Mouse (Mus musculus) ES-E14 (cell line): Measurements from ENCODE around the gene Trpv4. TPM values are rescaled to one million over a fixed set of nuclear protein-coding genes. Genes with fewer than 3 reads are reported as not detected.

Source experiments
- DNase-seq: peaks from one replicate; pipeline ENCODE4 v3.0.0-alpha.2; 2013; ENCODE audit warnings: low read depth, low spot score
- H3K27ac ChIP-seq: 2 replicates; pipeline ENCODE4 v1.5.1; 2012; ENCODE audit warnings: low read depth, mild to moderate bottlenecking, low read length, moderate library complexity, mixed read lengths; ENCODE audit not compliant: poor library complexity, insufficient read depth, severe bottlenecking
- H3K36me3 ChIP-seq: 2 replicates; pipeline ENCODE4 v1.6.1; 2012; ENCODE audit warnings: mild to moderate bottlenecking, low read length, moderate library complexity, mixed read lengths; ENCODE audit not compliant: control insufficient read depth, poor library complexity, insufficient read depth, severe bottlenecking
- H3K4me1 ChIP-seq, 2 experiments: fragments of 150-350 bp in 1 of 2; sonication (generic) in 1 of 2; 2 replicates each; pipeline ENCODE4 v1.6.1; 2012; ENCODE audit warnings: low read length in 2 of 2, mild to moderate bottlenecking in 1 of 2, mixed read lengths in 1 of 2; ENCODE audit not compliant: control insufficient read depth in 2 of 2, insufficient read depth in 2 of 2, poor library complexity in 1 of 2
- H3K4me3 ChIP-seq, 2 experiments: fragments of 150-350 bp in 1 of 2; sonication (generic) in 1 of 2; 2 replicates each; pipeline ENCODE4 v1.5.1; 2012; ENCODE audit warnings: low read length in 2 of 2, low read depth in 1 of 2, mild to moderate bottlenecking in 1 of 2, mixed read lengths in 1 of 2; ENCODE audit not compliant: insufficient read depth in 1 of 2, poor library complexity in 1 of 2, severe bottlenecking in 1 of 2
- H3K9ac ChIP-seq: 2 replicates; pipeline ENCODE4 v1.6.1; 2012; ENCODE audit warnings: low read depth, mild to moderate bottlenecking, low read length, mixed read lengths; ENCODE audit not compliant: poor library complexity, insufficient read depth, severe bottlenecking
- H3K9me3 ChIP-seq: fragments of 150-350 bp; sonication (generic); 2 replicates; pipeline ENCODE4 v1.6.1; 2012; ENCODE audit warnings: low read depth, mild to moderate bottlenecking, low read length; ENCODE audit not compliant: control insufficient read depth, insufficient read depth
- CHD2 ChIP-seq: IDR thresholded peaks from 2 replicates; pipeline ENCODE4 v1.6.1; 2014; ENCODE audit warnings: mild to moderate bottlenecking, low read depth, low read length, inconsistent platforms
- HCFC1 ChIP-seq: IDR thresholded peaks from 2 replicates; pipeline ENCODE4 v1.6.1; 2012; ENCODE audit warnings: low read length, inconsistent platforms, borderline replicate concordance; ENCODE audit not compliant: insufficient read depth
- MAFK ChIP-seq: IDR thresholded peaks from 2 replicates; pipeline ENCODE4 v1.6.1; 2014; ENCODE audit warnings: mild to moderate bottlenecking, low read depth, low read length, inconsistent platforms; ENCODE audit not compliant: insufficient read depth
- ZC3H11A ChIP-seq: IDR thresholded peaks from 2 replicates; pipeline ENCODE4 v1.6.1; 2012; ENCODE audit warnings: low read depth, mild to moderate bottlenecking, inconsistent platforms, low read length, borderline replicate concordance
- ZNF384 ChIP-seq: IDR thresholded peaks from 2 replicates; pipeline ENCODE4 v1.6.1; 2012; ENCODE audit warnings: low read depth, low read length, inconsistent platforms
- in situ Hi-C, 2 experiments: fragments of 600-800 bp; cut with MboI; formaldehyde crosslinking; loops; one replicate each; pipeline ENCODE4 v1.15.1; 2025; ENCODE audit warnings: low sequenced_read_pairs in 2 of 2, inconsistent platforms in 1 of 2; ENCODE audit not compliant: unreplicated experiment in 2 of 2
- total RNA-seq: library from RNA; depleted of rRNA; stranded (reverse); fragments of 300-350 nt; gene quantifications from 2 replicates; pipeline ENCODE4 v1.2.3, GENCODE M21; 2012

The Trpv4 gene
- total RNA-seq, 1 experiment = 1.4 TPM

GRCm38 (mm10) chr5:114673114-114673513 is 14.9 kb upstream of the Trpv4 start:
- no peak for TF ChIP-seq HCFC1
- TF ChIP-seq ZC3H11A = no peak
- no peak for TF ChIP-seq CHD2
- no peak for TF ChIP-seq ZNF384
- TF ChIP-seq MAFK = no peak
- no peak overlapping the region for H3K4me3 ChIP-seq
- H3K4me1 ChIP-seq = peaks cover 0 to 23% of the 10 kb centered on the region in 2 experiments; a peak in 2 of 4 replicates
- in situ Hi-C loops = no loop called here
- H3K27ac ChIP-seq = no peak overlapping the region
- no peak overlapping the region for H3K9ac ChIP-seq
- peaks cover 3% of the 10 kb centered on the region; the same call in 1 of the 2 replicates for H3K36me3 ChIP-seq
- H3K9me3 ChIP-seq = no peaks in the 10 kb centered on the region
- DNase-seq = no peak

DNA sequence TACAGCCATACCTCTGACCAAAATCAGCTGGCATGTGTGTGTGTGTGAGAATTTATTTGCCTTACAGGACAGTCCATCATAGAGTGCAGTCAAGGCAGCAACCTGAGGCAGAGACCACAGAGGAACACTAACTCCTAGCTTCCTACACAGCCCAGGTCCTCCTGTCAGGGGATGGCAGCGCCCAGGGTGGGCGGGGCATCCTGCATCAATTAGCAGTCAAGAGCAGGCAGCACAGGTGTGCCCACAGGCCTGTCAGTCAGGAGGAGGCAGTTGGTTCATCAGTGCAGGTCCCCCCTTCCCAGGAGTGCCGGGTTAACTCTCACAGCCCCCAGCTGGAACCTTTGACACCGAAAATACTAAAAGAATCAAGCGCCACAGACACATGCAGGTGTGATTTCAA is 10.8 kb upstream of the Trpv4 start:
- Histone ChIP-seq H3K4me3 (no peak overlapping the region), H3K36me3 (no peaks in the 10 kb centered on the region), H3K9ac (no peak overlapping the region), H3K9me3 (no peaks in the 10 kb centered on the region), H3K27ac (no peak overlapping the region), H3K4me1 (peaks cover 0 to 29% of the 10 kb centered on the region in 2 experiments; a peak in 2 of 4 replicates)
- DNase-seq = no peak
- in situ Hi-C loops = no loop called here
- TF ChIP-seq CHD2 = no peak
- no peak for TF ChIP-seq HCFC1
- TF ChIP-seq ZC3H11A = no peak
- no peak for TF ChIP-seq ZNF384
- no peak for TF ChIP-seq MAFK

- no peaks in the 10 kb centered on the region for H3K36me3 ChIP-seq
- H3K4me3 ChIP-seq = peak overlapping the region; percentile 34 to 42; a peak in 3 of 4 replicates
- TF ChIP-seq CHD2 (no peak), HCFC1 (peak; percentile 66), ZNF384 (peak; percentile 41; the same call in 1 of the 2 replicates), MAFK (no peak), ZC3H11A (peak; percentile 54; the same call in 1 of the 2 replicates)
- in situ Hi-C loops = no loop called here
- H3K9me3 ChIP-seq = no peaks in the 10 kb centered on the region
- peaks cover 0 to 23% of the 10 kb centered on the region in 2 experiments; a peak in 2 of 4 replicates for H3K4me1 ChIP-seq
- DNase-seq = peak; percentile 94
- H3K27ac ChIP-seq = no peak overlapping the region
- H3K9ac ChIP-seq = no peak overlapping the region
Measured at GRCm38 (mm10) chr5:114667228-114667856, 9.1 kb upstream of the Trpv4 start.

- TF ChIP-seq MAFK = no peak
- no peak for TF ChIP-seq CHD2
- TF ChIP-seq HCFC1 = no peak
- no peak for TF ChIP-seq ZC3H11A
- TF ChIP-seq ZNF384 = no peak
- DNase-seq = no peak
- in situ Hi-C loops = no loop called here
- Histone ChIP-seq H3K9me3 (no peaks in the 10 kb centered on the region), H3K4me3 (no peak overlapping the region), H3K27ac (no peak overlapping the region), H3K9ac (no peak overlapping the region), H3K36me3 (no peaks in the 10 kb centered on the region), H3K4me1 (peaks cover 0 to 23% of the 10 kb centered on the region in 2 experiments; a peak in 2 of 4 replicates)
Measured at GRCm38 (mm10) chr5:114666659-114667058, 8.4 kb upstream of the Trpv4 start.
